Mouse (Mus musculus) MEL (cell line): ENCODE data around the gene Gpd2. TPM values are rescaled to one million over a fixed set of nuclear protein-coding genes. Genes with fewer than 3 reads are reported as not detected.
A peak's percentile ranks its signal among the peaks of the same experiment; 100 is the strongest.

Experiments used
- DNase-seq: peaks from one replicate; pipeline ENCODE4 v3.0.0; 2011; ENCODE audit warnings: low read depth, low spot score
- H3K27ac ChIP-seq: 2 replicates; pipeline ENCODE4 v1.5.1; 2012; ENCODE audit warnings: low read depth, mild to moderate bottlenecking, control low read depth, low read length, moderate library complexity; ENCODE audit not compliant: control insufficient read depth
- H3K27me3 ChIP-seq, 2 experiments: fragments of 150-350 bp in 1 of 2; sonication (generic) in 1 of 2; 2 replicates each; pipeline ENCODE4 v1.6.1; 2012; ENCODE audit warnings: low read length in 2 of 2, mild to moderate bottlenecking in 2 of 2, improper control_type of control experiment in 1 of 2, moderate library complexity in 1 of 2; ENCODE audit not compliant: insufficient read depth in 2 of 2, control insufficient read depth in 1 of 2
- H3K36me3 ChIP-seq, 2 experiments: 2 replicates each; pipeline ENCODE4 v1.6.1; 2012 to 2014; ENCODE audit warnings: low read length in 2 of 2, improper control_type of control experiment in 1 of 2, inconsistent platforms in 1 of 2, mild to moderate bottlenecking in 1 of 2; ENCODE audit not compliant: insufficient read depth in 2 of 2, control insufficient read depth in 1 of 2
- H3K4me1 ChIP-seq, 2 experiments: fragments of 150-350 bp in 1 of 2; sonication (generic) in 1 of 2; 2 replicates each; pipeline ENCODE4 v1.6.1; 2012; ENCODE audit warnings: low read length in 2 of 2, improper control_type of control experiment in 1 of 2, mild to moderate bottlenecking in 1 of 2; ENCODE audit not compliant: insufficient read depth in 2 of 2, control insufficient read depth in 1 of 2
- H3K4me3 ChIP-seq, 2 experiments: fragments of 150-350 bp in 1 of 2; sonication (generic) in 1 of 2; 2 replicates each; pipeline ENCODE4 v1.5.1; 2012; ENCODE audit warnings: low read depth in 2 of 2, low read length in 2 of 2, mild to moderate bottlenecking in 2 of 2, moderate library complexity in 2 of 2, control low read depth in 1 of 2, improper control_type of control experiment in 1 of 2; ENCODE audit not compliant: control insufficient read depth in 1 of 2, insufficient read depth in 1 of 2
- H3K79me2 ChIP-seq: 2 replicates; pipeline ENCODE4 v1.6.1; 2012; ENCODE audit warnings: mild to moderate bottlenecking, low read length, moderate library complexity; ENCODE audit not compliant: control insufficient read depth, poor library complexity, insufficient read depth
- H3K9ac ChIP-seq: 2 replicates; pipeline ENCODE4 v1.6.1; 2012; ENCODE audit warnings: low read depth, mild to moderate bottlenecking, control low read depth, low read length, moderate library complexity; ENCODE audit not compliant: control insufficient read depth, poor library complexity, severe bottlenecking
- H3K9me3 ChIP-seq: fragments of 150-350 bp; sonication (generic); replicated peaks from 2 replicates; pipeline ENCODE4 v1.6.1; 2012; ENCODE audit warnings: mild to moderate bottlenecking, low read length, improper control_type of control experiment, moderate library complexity; ENCODE audit not compliant: insufficient read depth
- BHLHE40 ChIP-seq: IDR thresholded peaks from 2 replicates; pipeline ENCODE4 v1.6.1; 2012; ENCODE audit warnings: low read depth, mild to moderate bottlenecking, inconsistent platforms, low read length, improper control_type of control experiment, borderline replicate concordance
- EP300 ChIP-seq, 2 experiments: IDR thresholded peaks; 2 replicates each; pipeline ENCODE4 v1.6.1; 2011; ENCODE audit warnings: improper control_type of control experiment in 2 of 2, low read length in 2 of 2, low read depth in 1 of 2, mild to moderate bottlenecking in 1 of 2
- ETS1 ChIP-seq: IDR thresholded peaks from 2 replicates; pipeline ENCODE4 v1.6.1; 2012; ENCODE audit warnings: low read depth, mild to moderate bottlenecking, inconsistent platforms, low read length, improper control_type of control experiment, moderate library complexity
- GABPA ChIP-seq: IDR thresholded peaks from 2 replicates; pipeline ENCODE4 v1.6.1; 2012; ENCODE audit warnings: low read depth, mild to moderate bottlenecking, inconsistent platforms, low read length, improper control_type of control experiment, moderate library complexity
- GATA1 ChIP-seq: IDR thresholded peaks from 2 replicates; pipeline ENCODE4 v1.6.1; 2011; ENCODE audit warnings: low read depth, low read length, improper control_type of control experiment
- JUND ChIP-seq: IDR thresholded peaks from 2 replicates; pipeline ENCODE4 v1.6.1; 2011; ENCODE audit warnings: low read depth, mild to moderate bottlenecking, improper control_type of control experiment, low read length
- MAFK ChIP-seq: IDR thresholded peaks from 2 replicates; pipeline ENCODE4 v1.6.1; 2011; ENCODE audit warnings: low read depth, mild to moderate bottlenecking, low read length, improper control_type of control experiment, borderline replicate concordance
- MAZ ChIP-seq: IDR thresholded peaks from 2 replicates; pipeline ENCODE4 v1.6.1; 2012; ENCODE audit warnings: low read depth, mild to moderate bottlenecking, inconsistent platforms, low read length, improper control_type of control experiment
- MYC ChIP-seq: IDR thresholded peaks from 2 replicates; pipeline ENCODE4 v1.6.1; 2011; ENCODE audit warnings: low read depth, mild to moderate bottlenecking, low read length, improper control_type of control experiment, moderate library complexity
- TAL1 ChIP-seq: IDR thresholded peaks from 2 replicates; pipeline ENCODE4 v1.6.1; 2012; ENCODE audit warnings: mild to moderate bottlenecking, inconsistent platforms, low read length, moderate library complexity, mixed read lengths
- TBP ChIP-seq: IDR thresholded peaks from 2 replicates; pipeline ENCODE4 v1.8.0; 2011; ENCODE audit warnings: low read depth, low read length, improper control_type of control experiment
- TCF12 ChIP-seq: IDR thresholded peaks from 2 replicates; pipeline ENCODE4 v1.6.1; 2014; ENCODE audit warnings: low read depth, mild to moderate bottlenecking, inconsistent platforms, low read length, improper control_type of control experiment, moderate library complexity
- UBTF ChIP-seq: IDR thresholded peaks from 2 replicates; pipeline ENCODE4 v1.6.1; 2012; ENCODE audit warnings: low read depth, mild to moderate bottlenecking, inconsistent platforms, low read length, improper control_type of control experiment, moderate library complexity, borderline replicate concordance; ENCODE audit not compliant: insufficient read depth
- USF1 ChIP-seq: IDR thresholded peaks from 2 replicates; pipeline ENCODE4 v1.6.1; 2014; ENCODE audit warnings: low read depth, mild to moderate bottlenecking, inconsistent platforms, low read length, improper control_type of control experiment, moderate library complexity
- USF2 ChIP-seq, 2 experiments: IDR thresholded peaks; 2 replicates each; pipeline ENCODE4 v1.6.1; 2011 to 2012; ENCODE audit warnings: improper control_type of control experiment in 2 of 2, low read length in 2 of 2, borderline replicate concordance in 1 of 2, inconsistent platforms in 1 of 2, low read depth in 1 of 2, mild to moderate bottlenecking in 1 of 2; ENCODE audit not compliant: insufficient read depth in 1 of 2
- ZC3H11A ChIP-seq: IDR thresholded peaks from 2 replicates; pipeline ENCODE4 v1.6.1; 2012; ENCODE audit warnings: low read depth, mild to moderate bottlenecking, inconsistent platforms, low read length, improper control_type of control experiment
- ZKSCAN1 ChIP-seq: IDR thresholded peaks from 2 replicates; pipeline ENCODE4 v1.6.1; 2012; ENCODE audit warnings: low read depth, mild to moderate bottlenecking, inconsistent platforms, low read length, improper control_type of control experiment, moderate library complexity
- polyA plus RNA-seq, 2 experiments: library from polyadenylated mRNA; stranded (reverse) in 1 of 2; unstranded in 1 of 2; fragments of >175 nt in 1 of 2; fragments of >200 nt in 1 of 2; gene quantifications; 2 replicates each; pipeline versions ENCODE4 v1.2.1 to v1.2.4; 2012; ENCODE audit warnings: low replicate concordance in 2 of 2, low read depth in 1 of 2; ENCODE audit not compliant: insufficient read length in 2 of 2, insufficient read depth in 1 of 2, missing spikeins in 1 of 2
- total RNA-seq: library from RNA; depleted of rRNA; stranded (reverse); fragments of 300-350 nt; gene quantifications from 2 replicates; pipeline ENCODE4 v1.2.3, GENCODE M21; 2012

Gpd2 gene
- total and polyA plus RNA-seq, 3 experiments = 16.9 to 72.8 (median 24.6) TPM

GRCm38 (mm10) chr2:57199046-57199445, 38.4 kb upstream of the Gpd2 start:
- H3K9me3 ChIP-seq = no peaks in the 10 kb centered on the region
- peaks cover 5 to 15% of the 10 kb centered on the region in 2 experiments for H3K4me1 ChIP-seq
- peaks cover 0 to 21% of the 10 kb centered on the region in 2 experiments; a peak in 2 of 4 replicates for H3K36me3 ChIP-seq
- H3K9ac ChIP-seq = no peak overlapping the region
- H3K79me2 ChIP-seq = no peaks in the 10 kb centered on the region
- peak overlapping the region; percentile 49 for H3K27ac ChIP-seq
- no peaks in the 10 kb centered on the region for H3K27me3 ChIP-seq
- peak; percentile 61 for DNase-seq
- H3K4me3 ChIP-seq = peak overlapping the region in 1 of 2 experiments; percentile 22; a peak in 1 of 4 replicates
- TF ChIP-seq MAFK = no peak
- TF ChIP-seq TCF12 = peak; percentile 94
- no peak for TF ChIP-seq ZC3H11A
- TF ChIP-seq ETS1 = peak; percentile 48
- no peak for TF ChIP-seq ZKSCAN1
- no peak for TF ChIP-seq TBP
- no peak for TF ChIP-seq USF2 (IDR thresholded peaks at IDR 0.05; ENCODE audit: borderline replicate concordance in 1 of 2, insufficient read depth in 1 of 2, low read depth in 1 of 2, low read length in 2 of 2)
- TF ChIP-seq TAL1 = peak; percentile 52; the same call in 1 of the 2 replicates
- peak; percentile 93 for TF ChIP-seq GATA1
- no peak for TF ChIP-seq UBTF
- TF ChIP-seq GABPA = no peak
- TF ChIP-seq EP300 (IDR thresholded peaks at IDR 0.05; ENCODE audit: low read depth in 1 of 2, low read length in 2 of 2) = peak; percentile 78 to 86
- no peak for TF ChIP-seq JUND

- Histone ChIP-seq H3K27me3 (no peaks in the 10 kb centered on the region), H3K36me3 (peaks cover 0 to 18% of the 10 kb centered on the region in 2 experiments; a peak in 2 of 4 replicates), H3K27ac (no peak overlapping the region), H3K79me2 (no peaks in the 10 kb centered on the region), H3K4me3 (no peak overlapping the region), H3K9me3 (no peaks in the 10 kb centered on the region), H3K9ac (no peak overlapping the region), H3K4me1 (peaks cover 10 to 14% of the 10 kb centered on the region in 2 experiments)
- peak; percentile 63; the same call in 1 of the 2 replicates for TF ChIP-seq BHLHE40
- TF ChIP-seq JUND = no peak
- TF ChIP-seq MYC = no peak
- no peak for TF ChIP-seq TCF12
- no peak for TF ChIP-seq TAL1
- TF ChIP-seq MAZ = no peak
- TF ChIP-seq MAFK = no peak
- 0 out of 2 replicates have a peak, but pooled peaks have one; percentile 17 for TF ChIP-seq USF1
- no peak for DNase-seq
Observed at GRCm38 (mm10) chr2:57208472-57209083, 28.9 kb upstream of the Gpd2 start.
